Mouse (Mus musculus) left cerebral cortex, adult 2 months (tissue): ENCODE measurements at regions not wholly inside any gene's neighbourhood (a gene's known extent, or its start where the extent isn't known, plus 50 kb on each side); places are given as distances from the start of the nearest gene placed in this dataset.

Experiments used
- DNase-seq, 2 experiments: peaks; one replicate each; pipeline ENCODE4 v3.0.0; 2021 to 2022; ENCODE audit warnings: low spot score in 2 of 2, mixed read lengths in 1 of 2; ENCODE audit errors: extremely low spot score in 1 of 2
- H3K27ac ChIP-seq: fragments of 200-600 bp; 2 replicates; pipeline ENCODE4 v1.8.1; 2022
- H3K4me3 ChIP-seq: fragments of 200-600 bp; 2 replicates; pipeline ENCODE4 v1.8.1; 2022
- CTCF ChIP-seq: fragments of 200-600 bp; IDR thresholded peaks from 2 replicates; pipeline ENCODE4 v1.8.1; 2022; ENCODE audit warnings: antibody characterized with exemption, mild to moderate bottlenecking, moderate library complexity
- intact Hi-C: fragments of 180-260 bp; cut with DNase I; formaldehyde crosslinking; loops from one replicate; pipeline ENCODE4 v1.15.1; 2025

GRCm38 (mm10) chr2:51682177-51682576, 54.9 kb downstream of the Tas2r134 start:
- no peak for DNase-seq

DNA sequence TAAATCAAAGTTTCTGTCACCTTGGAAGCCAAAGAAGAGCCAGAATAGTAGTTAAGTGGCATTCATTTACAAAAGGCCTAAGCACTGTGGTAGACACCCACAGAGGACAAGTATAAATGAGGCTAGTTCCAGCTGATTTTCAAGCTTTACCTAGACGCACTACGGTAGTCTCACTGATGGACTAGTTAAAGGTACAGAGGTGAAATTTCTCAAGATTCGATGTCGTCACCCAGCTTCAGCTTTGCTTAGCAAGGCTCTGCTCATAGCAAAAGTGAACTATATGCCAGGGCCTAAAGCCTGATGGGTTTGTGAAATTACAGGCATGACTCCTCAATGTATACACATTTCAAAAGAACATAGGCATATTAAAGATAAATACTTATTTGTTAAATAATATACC, 55.4 kb downstream of the Tas2r134 start:
- no peak overlapping the region for H3K4me3 ChIP-seq
- no peak for TF ChIP-seq CTCF
- DNase-seq = no peak
- H3K27ac ChIP-seq = no peak overlapping the region
- intact Hi-C loops = no loop called here

More at GRCm38 (mm10) chr2:51682177-51682576, 54.9 kb downstream of the Tas2r134 start:
- Histone ChIP-seq H3K4me3 (no peak overlapping the region), H3K27ac (no peak overlapping the region)
- no peak for TF ChIP-seq CTCF
- intact Hi-C loops = no loop called here

- no peak for TF ChIP-seq CTCF
- intact Hi-C loops = no loop called here
- H3K27ac ChIP-seq = no peak overlapping the region
- DNase-seq = no peak
- no peak overlapping the region for H3K4me3 ChIP-seq
Observed at GRCm38 (mm10) chr2:51705110-51705509, 77.8 kb downstream of the Tas2r134 start.

DNA sequence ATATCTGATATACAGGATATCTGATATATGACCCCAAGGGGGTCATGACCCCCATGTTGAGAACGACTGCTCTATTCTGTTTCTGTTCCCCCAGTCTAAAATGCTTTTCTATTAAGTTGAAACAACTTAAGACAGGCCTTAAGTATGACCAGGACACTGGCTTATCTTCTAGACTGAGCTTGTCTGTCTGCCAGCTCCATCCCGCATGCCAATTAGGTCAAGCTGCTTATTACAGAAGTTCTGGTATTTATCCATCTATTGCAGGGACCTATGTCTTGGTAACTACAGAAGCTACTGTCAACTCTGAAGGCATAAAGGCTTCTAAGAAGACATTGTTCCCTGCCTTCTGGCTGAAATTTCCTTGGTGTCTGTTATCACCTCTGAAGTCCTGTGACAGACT, 81.4 kb downstream of the Tas2r134 start:
- no peak overlapping the region for H3K27ac ChIP-seq
- H3K4me3 ChIP-seq = no peak overlapping the region
- intact Hi-C loops = no loop called here
- no peak for TF ChIP-seq CTCF
- no peak for DNase-seq

DNA sequence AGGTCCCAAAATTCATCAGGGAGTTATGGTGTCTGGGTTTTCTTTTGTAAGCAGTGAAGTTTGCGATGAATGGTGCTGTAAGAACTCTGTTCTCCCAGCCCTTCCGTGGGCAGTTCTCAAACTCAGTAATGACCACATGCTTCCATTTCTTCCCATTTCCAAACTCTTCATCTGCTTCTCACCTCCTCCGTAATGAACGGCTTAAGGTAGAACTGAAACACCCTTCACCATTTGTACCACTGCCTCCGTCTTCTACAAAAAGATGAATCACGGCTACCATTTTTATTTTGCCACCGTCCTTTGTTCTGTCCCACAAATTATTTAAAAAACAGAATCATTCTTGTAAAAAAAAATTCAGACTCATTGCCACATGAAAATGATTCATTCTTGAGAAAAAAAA, 85.3 kb downstream of the Tas2r134 start:
- intact Hi-C loops = loop anchor here (1.0 to 5.0 kb wide), 2 partner anchors 55 to 251 kb away; no protein-coding TSS in a partner anchor
- no peak for TF ChIP-seq CTCF
- Histone ChIP-seq H3K27ac (no peak overlapping the region), H3K4me3 (no peak overlapping the region)
- peak in 1 of 2 experiments; percentile 14 for DNase-seq

- intact Hi-C loops = no loop called here
- DNase-seq = no peak
Observed at GRCm38 (mm10) chr2:51730805-51731204, 103.5 kb downstream of the Tas2r134 start.

GRCm38 (mm10) chr2:51731703-51732102, 104.4 kb downstream of the Tas2r134 start:
- intact Hi-C loops = no loop called here
- no peak overlapping the region for H3K4me3 ChIP-seq
- no peak overlapping the region for H3K27ac ChIP-seq
- DNase-seq = no peak
- no peak for TF ChIP-seq CTCF

More at GRCm38 (mm10) chr2:51730805-51731204, 103.5 kb downstream of the Tas2r134 start:
- Histone ChIP-seq H3K4me3 (no peak overlapping the region), H3K27ac (no peak overlapping the region)
- no peak for TF ChIP-seq CTCF

DNA sequence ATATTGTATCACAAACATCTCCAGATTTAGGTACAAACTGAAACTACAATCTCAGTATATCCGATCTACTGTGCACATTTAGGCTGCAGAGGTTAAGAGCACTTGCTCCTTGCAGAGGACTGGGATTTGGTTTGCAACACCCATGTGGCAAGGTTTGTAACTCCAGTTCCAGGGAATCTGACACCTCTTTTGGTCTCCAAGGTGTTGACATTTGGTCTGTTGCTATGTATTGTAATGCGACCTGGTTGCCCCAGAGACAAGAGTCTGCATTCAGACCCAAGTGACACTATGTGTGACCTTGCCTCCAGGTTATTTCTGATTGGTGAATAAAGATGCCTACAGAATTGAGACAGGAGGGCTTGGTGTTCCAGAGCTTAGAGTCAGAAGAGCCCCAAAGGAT, 105.0 kb downstream of the Tas2r134 start:
- intact Hi-C loops = no loop called here
- no peak for TF ChIP-seq CTCF
- Histone ChIP-seq H3K4me3 (no peak overlapping the region), H3K27ac (no peak overlapping the region)
- no peak for DNase-seq

DNA sequence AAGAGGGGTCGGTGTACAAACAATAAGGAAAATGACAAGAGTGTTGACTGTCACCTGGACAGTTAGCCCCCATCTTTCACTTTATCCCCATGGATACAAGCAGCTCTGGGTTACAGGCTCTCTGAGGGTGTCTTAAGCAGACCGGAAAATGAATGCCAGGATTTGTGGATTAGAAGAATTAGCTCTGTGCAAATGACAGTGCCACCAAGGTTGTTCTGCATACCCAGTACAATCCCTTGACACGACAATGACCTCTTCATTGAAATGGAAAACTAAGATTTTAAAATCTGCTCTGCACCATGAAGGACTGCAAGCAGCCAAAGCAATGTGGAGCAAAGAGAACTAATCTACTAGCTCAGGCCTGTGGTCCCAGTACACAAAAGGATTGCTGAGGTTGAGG, 105.9 kb downstream of the Tas2r134 start:
- no peak for DNase-seq
- H3K27ac ChIP-seq = no peak overlapping the region
- no peak for TF ChIP-seq CTCF
- H3K4me3 ChIP-seq = no peak overlapping the region
- intact Hi-C loops = no loop called here

DNA sequence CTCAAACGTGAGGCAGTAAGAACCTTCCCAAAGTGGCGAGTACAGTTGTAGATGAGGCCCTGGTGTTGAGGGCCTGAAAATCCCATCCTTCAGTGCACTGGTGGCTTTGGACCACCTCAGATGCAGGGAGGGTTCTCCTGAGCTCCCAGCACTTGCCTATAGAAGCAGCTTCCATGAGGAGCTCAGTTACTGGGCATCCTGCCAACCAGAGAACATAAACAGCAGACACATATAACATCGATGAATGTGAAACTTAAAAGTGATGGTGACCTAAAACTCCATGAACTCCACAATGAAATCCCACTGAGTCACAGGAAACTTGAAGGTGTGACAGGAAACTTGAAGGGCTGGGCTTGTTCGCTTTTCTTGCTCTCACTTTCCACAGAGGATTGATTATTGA, 109.1 kb downstream of the Tas2r134 start:
- intact Hi-C loops = no loop called here
- Histone ChIP-seq H3K4me3 (no peak overlapping the region), H3K27ac (no peak overlapping the region)
- no peak for DNase-seq
- no peak for TF ChIP-seq CTCF

- TF ChIP-seq CTCF = no peak
- intact Hi-C loops = no loop called here
- Histone ChIP-seq H3K27ac (no peak overlapping the region), H3K4me3 (no peak overlapping the region)
- DNase-seq = no peak
Observed at GRCm38 (mm10) chr2:51747675-51748319, 120.5 kb downstream of the Tas2r134 start.

GRCm38 (mm10) chr2:51749247-51749646, 121.9 kb downstream of the Tas2r134 start:
- intact Hi-C loops = no loop called here
- H3K4me3 ChIP-seq = no peak overlapping the region
- no peak overlapping the region for H3K27ac ChIP-seq
- no peak for TF ChIP-seq CTCF
- no peak for DNase-seq

DNA sequence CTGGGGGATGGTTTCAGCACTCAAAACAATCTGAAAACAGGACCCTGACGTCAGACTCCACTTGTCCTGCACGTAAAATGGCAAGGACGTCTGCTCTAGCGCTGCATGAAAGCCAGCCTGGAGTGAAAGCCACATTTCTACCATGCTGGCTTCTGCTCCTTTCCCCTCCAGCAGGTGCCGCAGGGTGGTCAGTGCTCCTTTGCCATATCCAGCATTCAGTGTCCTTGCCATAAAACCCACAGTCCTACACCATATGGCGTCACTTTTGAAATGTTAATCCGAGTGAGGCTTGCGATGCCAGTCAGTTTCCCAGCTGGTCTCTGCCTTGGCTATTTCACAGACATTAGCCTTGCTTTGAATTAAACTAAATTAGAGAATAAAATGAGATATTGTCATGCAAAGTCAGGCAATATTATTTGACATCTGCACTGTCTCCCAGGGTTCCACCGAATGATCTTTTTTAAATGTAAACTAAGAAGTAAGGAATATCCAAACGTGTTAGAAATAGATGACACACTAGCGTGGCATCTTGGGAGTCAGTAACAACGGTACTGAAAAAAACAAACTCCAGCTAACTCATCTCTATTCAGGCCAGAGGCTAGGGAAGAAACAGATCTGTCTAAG, 125.7 kb downstream of the Tas2r134 start:
- no peak overlapping the region for H3K27ac ChIP-seq
- DNase-seq = no peak
- no peak overlapping the region for H3K4me3 ChIP-seq
- no peak; the same call in 1 of the 2 replicates for TF ChIP-seq CTCF
- intact Hi-C loops = no loop called here
